Mouse (Mus musculus) MEL-GATA-1-ER (cell line): Measurements from ENCODE around the gene Kcnk10.
"Not testable (repeated sequence)": the region's sequence is repeated elsewhere in the genome, so short reads cannot be mapped to it uniquely, and the experiment has no call there.

Experiments used
- DNase-seq: peaks from one replicate; pipeline ENCODE4 v3.0.0-alpha.2; 2012; ENCODE audit warnings: low read depth; ENCODE audit errors: extremely low read depth

The Kcnk10 gene

DNA sequence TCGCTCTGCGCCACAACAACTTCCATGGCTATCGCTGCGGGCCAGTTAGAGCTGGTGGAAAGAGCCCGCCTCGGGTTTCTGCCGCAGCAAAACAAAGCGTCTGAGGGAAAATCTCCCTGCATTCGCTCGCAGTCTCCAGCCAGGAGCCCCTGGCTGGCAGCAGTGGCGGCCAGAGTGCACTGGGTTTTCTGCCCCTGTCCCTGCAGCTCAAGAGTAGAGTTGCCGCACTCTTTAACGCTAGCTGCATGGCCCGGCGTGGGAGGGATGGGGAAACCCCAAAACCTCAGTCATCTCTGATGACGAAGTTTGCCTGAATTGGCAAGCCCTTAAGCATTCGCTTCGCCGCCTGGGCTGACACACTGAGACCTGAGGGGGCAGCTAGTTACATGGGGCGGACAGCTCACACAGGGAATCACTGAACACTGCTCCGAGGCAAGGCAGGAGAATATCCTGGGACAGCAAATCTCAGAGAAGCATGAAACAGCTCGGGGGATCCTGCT, at the start of gene Kcnk10:
TSS of gene Kcnk10 (minus strand) at position 450 of the 500 bp plus-strand sequence.
- no peak for DNase-seq

- peak; percentile 56 for DNase-seq
Observed at GRCm38 (mm10) chr12:98627392-98628259, 49.5 kb upstream of the Kcnk10 start, which contains the start of gene Spata7. Gene Spata7, plus strand, starts transcription at chr12:98628157.

DNA sequence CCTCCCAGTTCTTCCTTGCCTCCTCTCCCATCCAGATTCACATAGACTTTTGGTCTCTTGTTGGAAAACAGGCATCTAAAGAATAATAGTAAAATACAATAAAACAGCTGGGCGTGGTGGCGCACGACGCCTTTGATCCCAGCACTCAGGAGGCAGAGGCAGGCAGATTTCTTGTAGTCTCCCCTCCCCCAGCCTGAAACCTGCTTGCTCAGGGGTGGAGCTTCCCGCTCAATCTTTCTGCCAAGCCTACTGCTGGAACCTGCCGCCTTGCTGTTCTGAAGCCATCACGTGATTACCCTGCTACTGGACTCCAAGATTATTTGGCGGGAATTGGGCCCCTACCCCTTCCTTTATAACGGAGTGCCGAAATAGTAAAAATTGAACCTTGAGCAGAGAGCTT, 45.2 kb upstream of the Kcnk10 start:
- not testable (repeated sequence) for DNase-seq

- not testable (repeated sequence) for DNase-seq
Observed at GRCm38 (mm10) chr12:98620922-98621321, 42.8 kb upstream of the Kcnk10 start.

DNA sequence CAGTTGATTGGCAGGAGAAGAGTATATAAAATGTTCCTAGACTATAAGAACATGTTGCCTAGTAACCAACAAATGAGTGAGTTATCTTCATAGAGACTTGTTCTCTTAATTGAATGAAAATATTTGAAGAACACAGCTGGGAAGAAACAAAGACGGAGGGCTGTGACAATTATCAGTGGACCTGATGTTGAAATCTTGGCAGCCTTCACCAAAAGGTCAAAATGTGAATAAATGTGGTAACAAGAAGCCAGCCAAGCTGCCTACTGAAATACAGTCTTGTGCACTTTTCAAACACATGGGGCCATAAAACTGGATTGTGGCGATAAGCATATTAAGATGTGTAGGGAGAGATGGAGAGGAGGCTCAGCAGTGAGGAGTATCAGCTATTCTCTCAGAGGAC, 41.4 kb upstream of the Kcnk10 start:
- DNase-seq: no peak

GRCm38 (mm10) chr12:98615746-98616145, 37.6 kb upstream of the Kcnk10 start:
- DNase-seq: no peak

GRCm38 (mm10) chr12:98614910-98615508, 36.9 kb upstream of the Kcnk10 start:
- no peak for DNase-seq

- DNase-seq: no peak
Observed at GRCm38 (mm10) chr12:98610341-98610740, 32.2 kb upstream of the Kcnk10 start.

GRCm38 (mm10) chr12:98606595-98607290, 28.6 kb upstream of the Kcnk10 start:
- DNase-seq: no peak

- DNase-seq: no peak
Observed at GRCm38 (mm10) chr12:98605264-98605663, 27.2 kb upstream of the Kcnk10 start.

- DNase-seq: no peak
Observed at GRCm38 (mm10) chr12:98602114-98602513, 24.0 kb upstream of the Kcnk10 start.

- DNase-seq: no peak
Observed at GRCm38 (mm10) chr12:98600861-98601260, 22.8 kb upstream of the Kcnk10 start.

- no peak for DNase-seq
Observed at GRCm38 (mm10) chr12:98591016-98591415, 12.9 kb upstream of the Kcnk10 start.

GRCm38 (mm10) chr12:98588573-98588972, 10.5 kb upstream of the Kcnk10 start:
- DNase-seq: no peak

- no peak for DNase-seq
Observed at GRCm38 (mm10) chr12:98585302-98585701, 7.2 kb upstream of the Kcnk10 start.

- DNase-seq: no peak
Observed at GRCm38 (mm10) chr12:98575942-98576550, 2.1 kb downstream of the Kcnk10 start.

- no peak for DNase-seq
Observed at GRCm38 (mm10) chr12:98575195-98575887, 2.8 kb downstream of the Kcnk10 start.

DNA sequence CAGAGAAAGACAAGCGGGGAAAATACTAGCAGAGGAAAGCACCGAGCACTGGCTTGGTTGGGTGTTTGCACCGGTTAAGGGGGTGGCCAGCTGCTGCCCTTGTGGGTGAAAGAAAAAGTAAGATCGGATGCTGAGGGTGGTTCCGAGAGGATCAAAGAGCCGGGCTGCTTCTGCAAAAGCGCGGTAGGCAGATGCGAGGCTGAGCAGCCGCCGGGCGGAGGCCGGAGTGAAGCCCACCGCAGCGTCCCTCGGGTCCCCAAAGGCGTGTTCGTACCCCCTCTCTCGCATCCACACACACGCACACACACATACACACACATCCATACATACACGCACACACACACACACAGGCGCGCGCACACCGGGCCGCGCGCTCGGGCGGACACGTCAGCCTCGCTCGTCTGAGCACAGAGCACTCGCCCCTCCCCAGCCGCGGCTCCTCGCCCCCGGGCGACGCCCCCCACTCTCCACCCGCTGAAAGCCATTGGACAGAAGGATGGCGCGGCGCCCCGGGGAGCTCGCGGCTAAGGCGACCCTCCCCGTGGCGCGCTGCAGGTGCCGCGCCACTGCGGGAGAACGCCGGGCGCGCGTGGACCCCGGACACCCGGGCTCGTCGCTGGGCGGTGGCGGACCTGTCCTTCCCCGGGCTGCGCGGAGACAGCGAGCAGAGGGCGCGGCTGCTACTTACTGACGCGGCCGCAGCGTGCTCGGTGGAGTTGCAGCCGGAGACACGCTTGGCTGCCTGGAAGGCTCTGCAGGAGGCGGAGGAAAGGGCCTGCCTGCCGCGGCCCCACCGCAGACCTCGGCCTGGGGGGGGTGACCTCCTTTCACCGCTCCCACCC, 3.5 kb downstream of the Kcnk10 start:
- no peak for DNase-seq

DNA sequence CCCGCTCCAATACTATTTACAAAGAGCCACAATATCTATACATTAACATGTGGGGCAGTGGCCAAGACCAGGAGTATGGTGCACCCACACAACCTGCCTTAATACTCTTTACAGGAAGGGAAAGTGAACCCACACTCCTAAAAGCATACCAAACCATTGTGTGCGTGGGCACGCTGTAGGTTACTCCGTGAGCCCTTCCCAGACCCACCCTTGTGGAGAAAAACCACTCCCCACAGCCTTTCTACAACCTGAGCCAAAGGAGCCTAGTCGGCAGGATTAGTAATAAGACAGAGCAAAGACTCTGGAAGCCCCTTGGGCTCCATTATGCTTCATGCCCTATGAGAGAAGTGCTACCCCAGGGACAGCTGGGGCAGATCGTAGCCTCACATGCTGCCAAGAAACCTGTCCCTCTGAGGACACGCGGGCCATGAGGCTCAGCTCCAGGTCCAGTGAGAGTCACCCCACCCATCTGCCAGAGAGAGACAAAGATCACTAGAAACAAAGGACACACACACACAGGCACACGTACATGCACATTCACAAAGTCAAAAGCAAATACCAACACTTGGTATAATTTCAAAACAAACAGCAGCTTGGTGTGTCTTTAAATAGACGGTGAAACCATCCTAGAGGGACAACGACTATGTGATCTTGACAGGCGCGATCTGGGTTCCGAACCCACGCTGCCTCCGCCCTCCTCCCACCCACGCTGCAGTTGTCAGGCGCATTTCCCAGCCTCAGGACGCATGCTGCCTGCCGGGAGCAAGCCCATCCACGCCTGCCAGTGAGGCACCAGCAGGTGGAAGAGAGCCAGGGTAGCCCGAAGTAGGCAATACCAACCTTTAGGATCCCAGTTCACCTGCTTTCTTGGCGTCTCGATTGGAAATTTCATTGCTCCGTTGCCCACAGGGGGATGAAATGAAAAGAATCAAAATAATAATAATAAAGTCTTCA, 4.5 kb downstream of the Kcnk10 start:
- no peak for DNase-seq
